ENCODE assay signal across 18 mouse cellular contexts in the genomic region with DNA sequence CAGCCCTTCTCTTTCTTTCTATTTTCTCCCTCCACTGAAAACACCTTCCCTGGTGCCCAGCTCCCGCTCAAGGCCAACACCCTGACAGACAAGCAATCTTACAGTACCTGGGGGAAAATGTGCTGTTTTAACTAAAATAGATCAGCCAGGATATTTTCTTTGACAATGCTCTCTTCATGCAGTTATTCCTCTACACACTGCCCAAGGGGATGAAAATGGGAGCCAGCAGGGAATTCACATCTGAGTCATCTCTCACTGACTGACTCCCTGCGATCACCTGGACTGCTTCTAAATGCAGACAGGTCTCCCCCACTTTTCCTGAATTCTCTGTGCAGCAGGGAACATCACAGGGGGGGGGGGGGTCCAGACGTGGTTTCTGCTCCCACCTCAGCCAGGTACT.
"Had no signal": no experiment of that assay in that cellular context is flagged by ENCODE, and none has a peak within 500 bp of the region (broad histone marks: within the 10 kb centered on the region; RNA-seq: fewer than 3 reads in every experiment).

No protein-coding gene starts in this region.

- H3K27ac ChIP-seq: kidney, postnatal 0 days; layer of hippocampus, adult 2 months; limb, embryonic 10.5 days; limb, embryonic 13.5 days; liver, embryonic 12.5 days; liver, embryonic 15.5 days; lung, embryonic 15.5 days; midbrain, embryonic 13.5 days; stomach, embryonic 15.5 days had no signal

- H3K27me3 ChIP-seq: liver, embryonic 12.5 days; liver, embryonic 15.5 days; lung, embryonic 15.5 days; midbrain, embryonic 13.5 days; stomach, embryonic 15.5 days had no signal

- H3K36me3 ChIP-seq: limb, embryonic 10.5 days; limb, embryonic 13.5 days; liver, embryonic 12.5 days; liver, embryonic 15.5 days; lung, embryonic 15.5 days; midbrain, embryonic 13.5 days; stomach, embryonic 15.5 days had no signal

- H3K4me1 ChIP-seq: limb, embryonic 10.5 days; limb, embryonic 13.5 days; liver, embryonic 12.5 days; liver, embryonic 15.5 days; lung, embryonic 15.5 days; midbrain, embryonic 13.5 days; stomach, embryonic 15.5 days had no signal

- H3K9me3 ChIP-seq: limb, embryonic 10.5 days; limb, embryonic 13.5 days; liver, embryonic 12.5 days; liver, embryonic 15.5 days; lung, embryonic 15.5 days; midbrain, embryonic 13.5 days; stomach, embryonic 15.5 days had no signal

- H3K9ac ChIP-seq: limb, embryonic 13.5 days; liver, embryonic 12.5 days; liver, embryonic 15.5 days; lung, embryonic 15.5 days; midbrain, embryonic 13.5 days; stomach, embryonic 15.5 days had no signal

- ATAC-seq: liver, embryonic 12.5 days; midbrain, embryonic 13.5 days had no signal

- DNase-seq: kidney, adult 2 months; kidney, postnatal 25 days; layer of hippocampus, adult 9-11 months; liver; lung, adult 18-20 months; lung, postnatal 10 days; lung, postnatal 36 days; spleen, adult 18-20 months; thymus, postnatal 25 days had no signal

- H3K4me3 ChIP-seq: layer of hippocampus, adult 2 months; limb, embryonic 10.5 days; limb, embryonic 13.5 days; liver, embryonic 12.5 days; liver, embryonic 15.5 days; lung, embryonic 15.5 days; midbrain, embryonic 13.5 days; stomach, embryonic 15.5 days had no signal

- H3K4me2 ChIP-seq: limb, embryonic 13.5 days; liver, embryonic 12.5 days; liver, embryonic 15.5 days; lung, embryonic 15.5 days; midbrain, embryonic 13.5 days; stomach, embryonic 15.5 days had no signal
